Mouse (Mus musculus) testis, postnatal 10 days (tissue): ENCODE data around the gene Trpm3.
A peak's percentile ranks its signal among the peaks of the same experiment; 100 is the strongest.

Source experiments
- DNase-seq: peaks from one replicate; pipeline ENCODE4 v3.0.0; 2021; ENCODE audit warnings: low spot score

Gene Trpm3

GRCm38 (mm10) chr19:22635635-22636034 lies 496.8 kb downstream of the Trpm3 start:
- no peak for DNase-seq

DNA sequence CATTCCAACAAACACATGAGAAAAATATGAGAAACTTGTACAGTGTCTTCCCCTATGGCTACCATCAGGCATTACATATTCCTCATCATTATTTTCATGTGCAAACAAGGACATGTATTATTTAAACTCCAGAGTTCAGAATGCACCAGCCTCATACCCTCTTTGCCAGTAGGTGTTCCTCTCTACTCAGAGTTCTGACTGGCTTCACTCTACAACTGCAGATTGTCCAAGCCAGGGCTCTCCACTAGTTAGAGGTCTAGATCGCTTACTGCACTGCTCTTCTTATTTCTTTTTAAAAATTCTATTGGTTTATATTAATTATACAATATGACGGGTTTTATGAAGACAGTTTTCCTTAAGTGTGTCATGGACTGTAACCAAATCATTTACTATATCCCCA lies 498.9 kb downstream of the Trpm3 start:
- DNase-seq = no peak

DNA sequence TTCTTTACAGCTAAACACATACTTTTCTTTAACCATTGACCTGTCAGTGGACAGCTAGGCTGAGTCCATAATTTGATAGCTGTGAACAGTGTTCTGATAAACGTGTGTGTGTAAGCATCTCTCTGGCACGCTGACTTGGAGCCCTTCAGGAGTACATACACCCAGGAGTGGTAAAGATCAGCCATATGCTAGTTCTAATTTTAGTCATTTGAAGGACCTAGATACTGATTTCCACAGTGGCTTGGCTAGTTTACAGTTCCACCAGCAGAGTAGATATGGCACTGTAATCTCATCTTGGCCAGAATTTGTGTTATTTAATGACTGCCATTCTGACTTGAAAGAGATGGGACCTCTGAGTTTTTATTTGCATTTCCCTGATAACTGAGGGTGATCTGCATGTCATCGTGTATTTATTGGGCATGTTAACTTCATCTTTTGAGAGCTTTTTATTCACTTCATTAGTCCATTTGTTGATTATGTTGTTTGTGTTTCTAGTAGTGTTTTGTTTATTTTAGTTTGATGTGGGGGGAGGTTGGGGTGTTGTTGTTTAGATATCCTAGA lies 499.6 kb downstream of the Trpm3 start:
- no peak for DNase-seq

GRCm38 (mm10) chr19:22642124-22642523 lies 503.3 kb downstream of the Trpm3 start:
- DNase-seq = no peak

DNA sequence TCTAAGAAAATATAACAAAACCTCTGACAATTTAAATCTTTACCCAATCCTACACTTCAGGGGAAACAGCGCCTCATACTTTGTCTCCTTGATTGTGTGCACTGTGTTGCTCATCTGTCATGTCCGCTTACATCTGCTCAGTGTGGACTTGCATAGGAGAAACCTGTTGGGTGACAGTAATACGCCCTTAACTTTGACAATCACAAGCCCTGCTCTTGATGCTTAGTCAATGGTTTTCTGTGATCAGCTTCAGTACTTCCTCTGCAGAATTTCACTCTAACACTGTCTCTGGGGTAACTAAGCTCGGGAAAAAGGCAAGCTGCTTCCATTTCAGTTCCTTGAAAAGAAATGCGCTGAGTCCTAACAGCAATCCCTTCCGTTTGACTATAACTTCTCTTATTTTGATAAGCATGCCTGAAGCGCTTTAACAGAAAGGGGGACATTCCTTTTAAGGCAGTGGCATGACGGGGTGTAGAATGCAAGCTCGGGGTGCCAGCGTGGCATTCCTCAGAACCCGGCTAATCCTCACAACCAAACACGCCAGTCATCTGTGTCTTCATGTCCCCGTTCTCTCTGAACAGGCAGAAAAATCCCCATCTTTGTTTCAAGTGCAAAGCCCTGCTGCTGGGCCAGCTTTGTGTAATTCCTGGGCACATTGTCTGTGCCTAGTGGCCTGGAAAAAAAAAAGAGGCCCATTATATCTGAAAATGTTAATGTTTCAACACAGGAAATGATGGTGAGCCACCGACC lies 517.8 kb downstream of the Trpm3 start:
- no peak for DNase-seq

DNA sequence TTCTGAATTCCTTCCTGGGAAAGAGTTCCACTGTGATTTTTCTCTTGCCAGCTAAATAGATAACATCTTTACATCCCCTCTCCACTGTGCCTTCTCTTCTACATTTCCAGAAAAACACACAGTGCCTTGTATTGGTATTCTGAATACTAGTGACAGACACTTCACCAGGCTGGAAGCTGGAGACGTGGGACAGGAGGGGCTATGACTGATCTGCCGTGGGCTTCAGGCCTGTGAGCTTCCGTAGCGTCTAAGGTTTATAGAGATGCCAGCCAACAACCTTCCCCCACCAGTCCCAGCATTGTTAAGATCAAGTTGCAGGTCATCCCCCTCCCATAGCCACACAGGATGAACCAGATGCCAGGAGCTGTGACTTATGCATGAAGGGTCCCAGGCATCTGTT lies 518.4 kb downstream of the Trpm3 start:
- DNase-seq = no peak

DNA sequence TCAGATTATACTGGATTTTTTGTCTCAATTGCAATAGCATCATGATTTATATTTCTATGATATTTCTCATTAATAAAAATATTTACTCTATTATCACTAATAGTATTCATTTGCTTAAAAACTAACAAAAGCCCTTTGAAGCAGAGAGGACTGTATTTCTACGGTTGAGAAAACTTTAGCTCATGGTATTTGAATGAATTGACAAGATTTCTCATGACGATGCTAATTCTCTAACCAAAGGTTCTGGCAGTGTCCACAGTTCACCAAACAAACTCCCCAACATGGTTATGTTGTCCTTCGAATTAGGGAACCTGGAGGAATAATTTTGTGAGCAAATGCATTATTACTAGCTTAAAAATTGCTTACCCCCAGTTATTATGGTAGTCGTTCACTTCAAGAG lies 526.6 kb downstream of the Trpm3 start:
- no peak for DNase-seq

- DNase-seq = no peak
These were observed 531.4 kb downstream of the Trpm3 start for GRCm38 (mm10) chr19:22670222-22670621.

- no peak for DNase-seq
These were observed 534.0 kb downstream of the Trpm3 start for GRCm38 (mm10) chr19:22672892-22673291.

DNA sequence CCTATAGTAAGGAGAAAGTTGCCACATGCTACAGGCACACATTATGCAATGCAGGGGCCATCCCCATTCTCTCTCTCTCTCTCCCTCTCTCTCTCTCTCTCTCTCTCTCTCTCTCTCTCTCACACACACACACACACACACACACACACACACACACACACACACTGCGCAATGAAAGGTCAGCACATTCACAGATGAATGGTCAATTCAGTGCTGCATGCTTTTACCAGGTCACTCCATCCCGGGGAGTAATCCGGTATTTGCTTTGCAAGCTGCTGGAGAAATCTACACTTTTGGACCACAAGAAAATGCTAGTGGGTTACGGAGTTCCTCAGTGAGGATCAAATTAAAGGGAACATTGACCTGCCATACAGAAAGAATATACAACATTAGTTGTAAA lies 537.4 kb downstream of the Trpm3 start:
- no peak for DNase-seq

GRCm38 (mm10) chr19:22682238-22682637 lies 543.4 kb downstream of the Trpm3 start:
- no peak for DNase-seq

DNA sequence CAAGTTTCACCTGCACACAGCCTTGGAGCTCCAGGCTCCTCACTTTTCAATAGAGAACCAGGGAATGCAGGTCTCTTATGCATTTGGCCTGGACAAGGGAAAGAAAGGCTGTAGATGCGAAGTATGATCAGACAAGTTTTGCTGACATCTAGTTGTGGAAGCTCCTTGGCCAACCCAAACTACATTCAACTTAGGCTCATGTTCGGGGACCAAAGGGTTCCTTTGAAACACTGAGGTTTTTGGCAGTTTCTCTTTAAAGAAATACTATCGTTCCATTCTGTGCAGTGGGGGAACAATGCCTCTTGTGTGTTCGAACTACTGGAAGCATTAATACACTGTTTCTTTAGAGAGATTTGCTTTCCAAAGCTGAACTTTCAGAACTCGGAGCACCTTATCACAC lies 553.1 kb downstream of the Trpm3 start:
- DNase-seq = no peak

- DNase-seq = peak; percentile 44
These were observed 553.7 kb downstream of the Trpm3 start for GRCm38 (mm10) chr19:22692553-22692952.

DNA sequence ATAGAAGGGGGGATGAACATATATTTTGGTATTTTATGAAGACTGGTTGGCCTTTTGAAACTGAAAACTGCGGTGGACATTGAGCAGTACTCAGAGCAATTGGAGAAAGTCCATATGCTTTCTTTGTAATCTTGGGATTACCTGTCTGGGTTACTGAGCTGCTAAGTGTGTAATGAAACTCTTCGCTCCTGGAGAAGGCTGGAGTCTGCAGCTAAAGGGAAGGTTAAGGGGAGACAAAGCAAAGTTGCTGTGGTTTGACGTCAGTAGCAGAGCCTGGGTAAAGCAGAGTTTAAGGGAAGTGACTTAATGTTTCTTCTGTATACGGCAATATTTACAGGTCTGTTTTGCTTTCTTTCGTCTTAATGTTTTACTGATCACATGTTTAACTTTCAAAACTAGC lies 554.1 kb downstream of the Trpm3 start:
- no peak for DNase-seq

DNA sequence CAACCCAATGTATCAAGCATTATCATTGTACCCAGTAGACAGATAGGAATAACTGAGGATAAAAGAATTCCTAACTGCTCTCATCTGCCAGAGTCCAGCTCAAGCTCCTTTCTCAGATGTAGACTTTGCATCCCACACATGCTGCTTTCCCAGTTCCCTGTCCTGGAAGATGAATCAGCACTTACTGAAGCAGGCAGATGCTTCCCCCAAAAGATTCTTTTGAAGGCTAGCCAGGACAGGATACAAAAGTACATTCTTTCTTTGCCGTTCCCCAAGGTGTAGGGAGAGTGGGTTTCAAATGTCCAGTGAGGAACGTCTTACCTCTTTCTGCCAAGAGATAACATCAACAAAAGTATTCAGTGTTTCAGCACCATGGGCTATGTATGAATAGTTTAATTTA lies 556.6 kb downstream of the Trpm3 start:
- no peak for DNase-seq

DNA sequence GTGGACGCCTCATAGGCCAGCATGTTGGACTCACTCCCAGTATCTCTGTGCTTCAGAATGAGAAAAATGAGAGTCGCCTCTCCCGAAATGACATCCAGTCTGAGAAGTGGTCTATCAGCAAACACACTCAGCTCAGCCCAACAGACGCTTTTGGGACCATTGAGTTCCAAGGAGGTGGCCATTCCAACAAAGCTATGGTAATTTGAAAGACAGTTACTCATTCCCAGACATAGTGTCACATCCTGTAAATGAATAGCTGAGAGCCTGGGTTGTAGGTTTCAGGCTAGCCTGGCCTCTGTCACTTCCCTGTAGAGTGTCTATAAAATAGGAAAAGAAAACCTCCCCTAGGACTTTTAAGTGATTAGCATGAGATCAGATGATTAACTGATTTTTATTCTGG lies 559.9 kb downstream of the Trpm3 start:
- no peak for DNase-seq

- DNase-seq = no peak
These were observed 562.2 kb downstream of the Trpm3 start for GRCm38 (mm10) chr19:22700871-22701651.

DNA sequence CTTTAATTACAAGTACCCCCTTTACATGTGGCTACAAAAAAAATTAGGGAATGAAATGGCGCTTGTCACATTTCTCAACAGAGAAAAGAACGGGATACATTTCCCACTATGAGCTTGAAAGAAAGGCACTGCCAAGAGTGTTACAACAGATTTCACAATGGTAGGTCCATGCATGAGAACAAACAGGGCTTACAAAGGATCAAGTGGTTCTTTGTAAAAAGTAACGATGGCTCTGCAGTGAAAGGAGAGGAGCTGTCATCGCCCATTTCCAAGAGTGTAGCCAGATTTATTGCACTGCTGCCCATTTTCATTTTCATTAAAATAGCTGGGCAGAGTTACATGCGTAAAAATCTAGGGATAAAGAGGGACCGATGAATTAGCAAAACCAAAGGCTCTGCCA lies 565.0 kb downstream of the Trpm3 start:
- DNase-seq = no peak

- no peak for DNase-seq
These were observed 566.6 kb downstream of the Trpm3 start for GRCm38 (mm10) chr19:22705414-22705813.

- DNase-seq = no peak
These were observed 580.2 kb downstream of the Trpm3 start for GRCm38 (mm10) chr19:22719027-22719426.

DNA sequence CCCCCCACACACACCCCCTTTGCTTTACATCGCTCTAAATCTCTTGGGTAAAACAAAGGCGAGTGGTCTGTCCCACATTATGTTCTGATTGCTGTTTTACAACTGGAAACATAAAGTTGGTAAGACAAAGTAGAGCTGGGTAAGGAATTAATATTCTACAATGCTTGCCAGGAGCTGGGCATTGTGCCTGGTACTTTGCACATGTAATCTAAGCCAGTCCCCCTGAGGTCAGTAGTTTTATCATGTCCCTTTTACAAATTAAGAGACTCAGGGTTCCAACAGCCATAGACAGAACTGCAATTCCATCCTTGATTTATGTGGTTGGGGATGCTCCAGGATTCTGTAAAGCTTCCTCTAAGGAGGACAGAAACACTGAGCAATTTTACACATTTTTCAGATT lies 591.0 kb downstream of the Trpm3 start:
- no peak for DNase-seq

DNA sequence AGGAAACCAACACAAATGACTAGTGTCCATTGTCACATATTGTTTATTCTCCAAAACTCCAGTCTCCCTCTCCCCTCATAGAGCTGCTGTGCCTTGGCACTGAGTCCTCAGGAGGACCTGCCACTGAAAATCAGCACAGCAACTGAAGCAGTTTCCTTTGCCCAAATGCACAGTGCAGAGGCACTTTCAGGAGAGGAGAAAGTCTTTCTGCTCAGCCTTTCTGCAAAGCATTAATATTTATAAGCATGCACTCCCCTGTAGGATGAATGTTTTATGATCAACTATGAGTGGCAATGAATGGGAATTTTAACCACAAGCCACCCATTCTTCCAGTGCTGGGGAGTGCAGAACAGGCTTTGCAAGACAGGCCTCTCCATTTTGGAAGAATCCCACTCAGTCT lies 592.1 kb downstream of the Trpm3 start:
- DNase-seq = no peak

DNA sequence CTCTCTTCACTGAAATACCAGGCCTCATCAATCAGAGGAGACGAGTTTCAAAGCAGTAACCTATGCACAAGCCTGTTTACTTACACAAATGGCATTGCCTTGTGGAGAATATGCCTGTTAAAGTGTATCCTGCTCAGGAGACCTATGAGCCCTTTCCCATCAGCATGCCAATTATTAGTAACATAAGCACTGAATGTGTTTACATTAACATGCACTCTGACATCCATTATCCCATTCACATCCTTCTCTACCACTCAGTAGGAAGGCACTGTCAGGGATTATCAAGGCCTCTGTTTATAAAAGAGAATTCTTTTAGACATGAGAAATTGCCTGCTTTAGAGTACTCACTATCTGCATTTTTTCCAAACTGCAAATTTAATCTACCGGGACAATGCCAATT lies 598.0 kb downstream of the Trpm3 start:
- no peak for DNase-seq
